Mouse (Mus musculus): Measurements from ENCODE around the gene Gm17409.
A peak's percentile ranks its signal among the peaks of the same experiment; 100 is the strongest.

Gm17409 gene

DNA sequence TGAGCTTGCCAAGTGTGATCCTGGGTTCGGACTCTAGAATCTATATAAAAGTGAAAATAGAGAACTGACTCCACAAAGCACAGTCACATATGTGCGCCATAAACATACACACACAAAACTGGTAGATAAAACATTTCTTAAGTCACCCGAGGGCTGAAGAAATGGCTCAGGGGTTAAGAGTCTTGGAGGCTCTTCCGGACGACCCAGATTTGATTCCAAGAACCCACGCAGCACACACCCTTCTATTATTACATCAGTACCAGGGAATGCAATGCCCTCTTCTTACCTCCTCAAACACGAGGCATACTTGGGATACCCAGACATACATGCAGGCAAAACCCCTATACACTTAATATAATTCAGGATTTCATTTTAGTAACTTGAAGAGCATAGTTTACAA, at the start of gene Gm17409:
Gene Gm17409, plus strand, starts transcription at position 301 of the 400 bp plus-strand sequence.
- DNase-seq (ENCODE audit: low spot score), result no peak

DNA sequence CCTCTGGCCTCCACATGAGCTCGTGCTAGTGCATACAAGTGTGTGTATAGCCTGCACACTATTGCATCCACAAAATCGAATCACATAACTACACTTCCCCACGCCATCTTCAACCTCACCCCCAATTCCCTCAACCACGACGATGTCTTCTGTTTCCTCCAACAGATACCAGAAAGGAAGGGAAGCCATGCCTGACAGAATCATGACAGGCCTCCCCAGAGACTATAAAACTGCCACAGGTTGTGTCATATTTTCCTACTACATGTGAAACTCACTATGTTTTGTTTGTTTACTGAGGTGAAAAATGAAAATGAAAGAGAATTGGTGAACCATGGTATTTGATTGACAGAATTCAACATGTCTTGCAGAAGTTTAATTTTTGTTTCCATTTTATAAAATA, 46.6 kb upstream of the Gm17409 start:
- no peak for DNase-seq (ENCODE audit: low spot score)

GRCm38 (mm10) chr2:58425436-58426004, 44.4 kb upstream of the Gm17409 start:
- no peak for DNase-seq (ENCODE audit: low spot score)

GRCm38 (mm10) chr2:58432211-58432610, 37.7 kb upstream of the Gm17409 start:
- DNase-seq (ENCODE audit: low spot score), result no peak

DNA sequence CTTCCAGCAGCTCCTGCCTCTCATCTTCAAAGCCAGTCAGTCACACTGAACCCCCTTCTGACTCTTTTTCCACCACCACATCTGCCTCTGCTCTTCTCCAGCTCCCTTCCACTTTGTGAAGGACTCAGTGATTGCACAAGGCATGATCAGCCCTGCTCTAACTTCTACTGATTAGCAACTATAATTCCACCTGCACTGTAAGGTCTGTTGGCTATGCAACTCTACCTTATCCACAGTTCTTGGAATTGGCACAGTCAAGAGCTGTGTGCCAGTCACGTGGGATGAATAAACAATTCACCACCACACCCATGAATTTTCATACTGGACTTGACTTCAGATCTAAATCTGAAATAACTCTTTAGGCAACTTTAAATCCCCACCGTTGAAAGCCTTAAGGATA, 36.6 kb upstream of the Gm17409 start:
- DNase-seq (ENCODE audit: low spot score), result no peak

GRCm38 (mm10) chr2:58434438-58434837, 35.5 kb upstream of the Gm17409 start:
- no peak for DNase-seq (ENCODE audit: low spot score)

DNA sequence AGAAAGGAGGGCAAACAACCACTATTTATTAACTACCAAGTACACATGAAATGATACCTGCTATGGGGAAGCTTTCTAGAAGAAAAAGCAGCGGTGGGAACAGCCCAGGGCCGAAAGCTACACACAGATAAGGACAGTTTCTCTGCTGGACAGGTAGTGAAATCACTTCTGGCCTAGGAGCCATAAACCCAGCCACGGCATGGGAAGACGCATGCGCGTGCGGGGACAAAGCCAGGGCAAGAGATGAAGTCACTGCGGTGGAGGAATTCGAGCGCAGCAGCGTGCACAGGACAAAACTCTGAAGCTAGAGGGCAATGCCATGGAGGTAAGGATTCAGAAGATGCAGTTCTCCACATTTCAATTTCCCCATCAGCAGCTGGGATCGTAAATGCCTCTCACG, 34.4 kb upstream of the Gm17409 start:
- no peak for DNase-seq (ENCODE audit: low spot score)

GRCm38 (mm10) chr2:58436911-58437310, 33.0 kb upstream of the Gm17409 start:
- no peak for DNase-seq (ENCODE audit: low spot score)

- no peak for DNase-seq (ENCODE audit: low spot score)
Measured at GRCm38 (mm10) chr2:58443163-58443562, 26.8 kb upstream of the Gm17409 start.

DNA sequence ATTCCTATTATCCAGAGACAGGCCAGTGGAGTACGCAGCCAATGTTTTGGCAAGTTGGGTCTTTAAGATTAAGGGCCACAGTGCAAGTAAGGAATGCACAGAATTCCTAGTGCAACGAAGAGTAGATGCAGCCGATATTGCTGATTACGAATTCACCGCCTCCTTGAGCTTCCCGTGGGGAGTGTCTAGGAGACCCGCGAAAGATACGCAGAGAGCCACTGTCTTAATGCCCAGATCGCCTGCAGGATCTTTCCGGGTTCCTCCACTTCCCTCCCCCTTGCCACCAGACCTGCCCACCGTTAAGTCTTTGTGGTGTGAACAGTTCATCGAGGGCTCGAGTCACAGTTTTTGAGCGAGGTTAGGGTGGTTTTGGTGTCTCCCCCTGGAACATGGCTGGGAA, 22.9 kb upstream of the Gm17409 start:
- no peak for DNase-seq (ENCODE audit: low spot score)

GRCm38 (mm10) chr2:58454095-58454865, 15.6 kb upstream of the Gm17409 start:
- DNase-seq (ENCODE audit: low spot score), result no peak

DNA sequence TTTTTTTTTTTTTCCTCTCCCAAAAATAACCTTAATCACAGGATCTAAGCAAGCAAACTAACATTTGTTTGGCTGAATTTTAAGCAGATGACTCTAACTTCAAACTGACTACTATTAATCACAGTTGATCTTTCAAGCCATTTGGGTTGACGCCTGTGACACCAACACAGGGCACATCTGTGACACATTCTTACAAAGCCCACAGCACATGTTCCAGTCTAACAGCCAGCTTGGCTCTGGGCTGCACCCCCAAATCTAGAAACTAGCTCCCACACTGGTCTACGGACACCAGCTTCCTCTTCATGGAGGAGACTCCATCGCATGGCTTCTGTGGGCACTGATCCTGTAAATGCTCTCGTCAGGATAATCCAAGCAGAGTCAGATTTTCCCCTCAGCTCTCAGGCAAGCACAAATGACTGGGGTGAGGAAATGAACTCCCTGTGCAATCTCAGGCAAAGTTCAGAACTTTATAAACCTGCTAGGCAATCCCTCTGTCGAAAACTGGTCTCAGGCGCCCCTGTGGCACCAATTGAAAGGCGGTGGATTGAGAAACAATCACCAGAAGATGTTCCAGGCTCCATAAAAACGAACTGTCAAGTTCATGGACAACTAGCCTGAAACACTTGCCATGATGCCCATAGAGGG, 13.0 kb upstream of the Gm17409 start:
- no peak for DNase-seq (ENCODE audit: low spot score)

DNA sequence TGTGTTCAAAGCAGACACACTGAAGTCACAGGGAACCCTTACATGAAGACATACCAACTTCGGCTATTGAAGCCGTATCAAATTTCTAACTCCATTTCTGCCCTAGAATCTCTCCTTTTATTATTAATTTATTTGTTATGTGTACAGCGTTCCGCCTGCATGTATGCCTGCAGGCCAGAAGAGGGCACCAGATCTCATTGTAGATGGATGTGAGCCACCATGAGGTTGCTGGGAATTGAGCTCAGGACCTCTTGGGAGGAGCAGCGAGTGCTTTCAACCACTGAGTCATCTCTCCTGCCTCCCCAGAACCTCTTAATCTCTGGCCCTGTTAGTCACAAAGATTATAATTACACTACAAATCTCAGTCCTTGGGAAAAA, 12.4 kb upstream of the Gm17409 start:
- no peak for DNase-seq (ENCODE audit: low spot score)

DNA sequence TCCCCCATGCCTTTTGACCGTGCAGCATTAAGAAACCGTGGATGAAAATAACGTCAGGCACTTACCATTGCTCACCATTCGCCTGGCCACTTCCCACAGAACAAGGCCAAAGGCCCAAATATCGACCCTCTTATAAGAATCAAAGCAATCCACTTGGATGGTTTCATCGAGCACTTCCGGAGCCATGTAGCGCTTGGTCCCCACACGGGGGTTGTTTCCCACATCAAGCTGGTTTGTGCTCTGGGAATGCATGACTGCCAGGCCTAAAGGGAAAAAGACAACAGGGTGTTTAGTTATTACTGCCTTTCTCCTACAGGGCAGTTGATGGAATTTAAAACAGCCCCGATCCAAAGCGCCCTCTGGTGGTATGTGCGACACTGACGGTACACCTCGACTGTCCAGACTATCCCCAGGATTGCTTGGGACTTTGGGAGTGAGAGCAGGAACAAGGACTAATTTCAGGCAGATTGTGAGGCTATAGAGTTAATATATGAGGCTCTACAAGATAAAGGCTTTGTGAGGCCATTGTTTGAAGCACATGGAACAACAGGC, 11.0 kb upstream of the Gm17409 start:
- no peak for DNase-seq (ENCODE audit: low spot score)

GRCm38 (mm10) chr2:58470290-58470689, 374 bp downstream of the Gm17409 start:
- no peak for DNase-seq (ENCODE audit: low spot score)

- no peak for DNase-seq (ENCODE audit: low spot score)
Measured at GRCm38 (mm10) chr2:58475578-58475977, 5.7 kb downstream of the Gm17409 start.

- DNase-seq (ENCODE audit: low spot score), result peak; percentile 75
Measured at GRCm38 (mm10) chr2:58476956-58477715, 7.2 kb downstream of the Gm17409 start.

DNA sequence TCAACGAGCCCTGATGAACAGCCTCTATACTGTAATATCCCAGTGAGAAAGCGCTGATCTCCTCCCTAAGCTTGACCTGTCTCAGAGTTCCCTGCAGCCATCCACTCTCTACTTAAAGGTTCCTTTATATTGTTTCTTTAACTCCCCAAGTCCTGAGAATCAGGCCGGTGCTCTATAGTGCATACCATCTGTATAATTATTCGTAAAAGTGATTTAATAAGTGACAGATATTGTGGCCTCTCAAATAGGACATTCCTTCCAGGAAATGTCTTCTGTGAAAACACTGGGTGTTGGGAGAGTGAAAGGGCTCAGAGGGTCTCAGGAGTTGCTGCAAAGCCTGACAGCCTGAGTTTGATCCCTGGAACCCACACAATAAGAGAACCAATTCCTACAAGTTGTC, 8.2 kb downstream of the Gm17409 start:
- no peak for DNase-seq (ENCODE audit: low spot score)

GRCm38 (mm10) chr2:58479536-58479935, 9.6 kb downstream of the Gm17409 start:
- no peak for DNase-seq (ENCODE audit: low spot score)

DNA sequence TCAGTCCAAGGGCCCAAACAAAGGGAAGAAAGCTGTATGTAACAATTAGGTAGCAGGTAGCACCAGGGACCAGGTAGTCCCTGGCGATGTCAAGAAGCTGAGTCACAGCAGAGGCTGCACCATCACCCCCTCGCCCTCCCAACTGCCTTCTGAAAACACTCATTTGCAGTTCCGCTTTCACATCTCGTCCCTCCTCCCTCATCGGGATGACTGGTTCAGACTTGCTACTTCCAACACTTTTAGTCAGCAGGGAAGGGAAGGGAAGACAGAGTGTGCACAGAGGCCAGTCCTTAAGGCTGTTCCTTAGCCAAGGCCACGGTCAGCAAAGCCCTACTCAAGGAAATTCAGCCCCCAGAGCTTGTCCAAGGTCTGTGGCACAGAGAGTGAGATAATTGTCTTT, 10.8 kb downstream of the Gm17409 start:
- no peak for DNase-seq (ENCODE audit: low spot score)

DNA sequence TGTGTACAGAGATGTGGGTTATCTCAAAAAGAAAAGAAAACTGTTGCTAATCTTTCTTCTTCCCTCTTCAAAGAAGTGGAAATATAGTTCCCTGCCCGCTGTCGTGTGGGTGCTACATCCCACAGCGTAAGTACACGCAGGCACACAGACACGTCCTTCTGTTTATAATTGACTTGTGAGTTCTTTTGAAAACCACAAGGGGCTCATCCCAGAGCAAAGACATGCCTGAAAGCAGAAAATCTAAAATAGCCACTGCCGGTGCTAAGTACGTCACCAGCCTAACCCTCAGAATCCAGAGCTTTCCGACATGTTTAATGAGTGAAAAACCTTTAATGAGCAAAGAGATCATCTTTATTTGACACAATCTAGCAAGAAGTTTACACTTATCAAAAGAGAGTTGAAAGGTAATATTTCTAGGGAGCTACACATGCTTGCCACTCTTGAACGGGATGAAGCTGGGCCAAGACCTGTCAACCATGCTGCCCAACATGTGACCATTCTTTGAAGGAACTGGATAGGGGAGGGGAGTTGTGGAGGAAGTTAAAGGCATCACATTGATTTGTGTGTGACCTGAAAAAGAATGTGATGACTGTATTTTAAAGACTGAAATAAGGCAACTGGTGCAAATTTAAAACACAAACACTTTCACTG, 11.7 kb downstream of the Gm17409 start:
- DNase-seq (ENCODE audit: low spot score), result no peak
